Mouse (Mus musculus) ES-Bruce4 (cell line): ENCODE measurements around the gene AB124611. TPM values are rescaled to one million over a fixed set of nuclear protein-coding genes. Genes with fewer than 3 reads are reported as not detected.
"Not testable (repeated sequence)": the region's sequence is repeated elsewhere in the genome, so short reads cannot be mapped to it uniquely, and the experiment has no call there.

Source experiments
- H3K27ac ChIP-seq: 2 replicates; pipeline ENCODE4 v1.5.1; 2012; ENCODE audit warnings: low read length, inconsistent platforms; ENCODE audit not compliant: insufficient read depth
- H3K27me3 ChIP-seq: 2 replicates; pipeline ENCODE4 v1.6.1; 2012; ENCODE audit warnings: mild to moderate bottlenecking, low read length, inconsistent platforms; ENCODE audit not compliant: control insufficient read depth, poor library complexity, insufficient read depth, severe bottlenecking
- H3K36me3 ChIP-seq: 2 replicates; pipeline ENCODE4 v1.6.1; 2012; ENCODE audit warnings: inconsistent platforms, mild to moderate bottlenecking, low read length, moderate library complexity; ENCODE audit not compliant: control insufficient read depth, poor library complexity, insufficient read depth, severe bottlenecking
- H3K4me1 ChIP-seq: one replicate; pipeline ENCODE4 v1.8.1; 2011; ENCODE audit warnings: low read length; ENCODE audit not compliant: control insufficient read depth, insufficient read depth
- H3K4me3 ChIP-seq: 2 replicates; pipeline ENCODE4 v1.5.1; 2011; ENCODE audit warnings: low read depth, mild to moderate bottlenecking, low read length
- H3K9ac ChIP-seq: 2 replicates; pipeline ENCODE4 v1.6.1; 2012; ENCODE audit warnings: low read depth, mild to moderate bottlenecking, inconsistent platforms; ENCODE audit not compliant: poor library complexity, severe bottlenecking
- H3K9me3 ChIP-seq: replicated peaks from 2 replicates; pipeline ENCODE4 v1.6.1; 2012; ENCODE audit warnings: mild to moderate bottlenecking, low read length, inconsistent platforms; ENCODE audit not compliant: control insufficient read depth, poor library complexity, insufficient read depth, severe bottlenecking
- CTCF ChIP-seq: IDR thresholded peaks from one replicate; pipeline ENCODE4 v1.8.1; 2011; ENCODE audit warnings: low read depth, low read length
- EP300 ChIP-seq: IDR thresholded peaks from 2 replicates; pipeline ENCODE4 v1.6.1; 2011; ENCODE audit warnings: low read depth, low read length; ENCODE audit not compliant: insufficient read depth
- POLR2A ChIP-seq: IDR thresholded peaks from one replicate; pipeline ENCODE4 v1.8.1; 2011; ENCODE audit warnings: low read length; ENCODE audit not compliant: insufficient read depth
- polyA plus RNA-seq: library from polyadenylated mRNA; stranded (reverse); fragments of >200 nt; gene quantifications from 2 replicates; pipeline ENCODE4 v1.2.4, GENCODE M21; 2011; ENCODE audit warnings: low read depth; ENCODE audit not compliant: missing spikeins, insufficient read depth, insufficient read length

The AB124611 gene
- polyA plus RNA-seq = not detected in 2 replicates

- no peak within 1 kb of the TSS for H3K27ac ChIP-seq
- H3K4me1 ChIP-seq = no peaks in the 10 kb centered on the region
- TF ChIP-seq CTCF (no peak), POLR2A (no peak), EP300 (no peak)
- no peaks in the 10 kb centered on the region for H3K9me3 ChIP-seq
- no peak within 1 kb of the TSS for H3K4me3 ChIP-seq
- H3K36me3 ChIP-seq = no peaks in the 10 kb centered on the region
- no peaks in the 10 kb centered on the region for H3K27me3 ChIP-seq
- no peak within 1 kb of the TSS for H3K9ac ChIP-seq
These were observed at the start of gene AB124611 for GRCm38 (mm10) chr9:21525937-21526633. AB124611 (plus strand) TSS chr9:21526176.

- Histone ChIP-seq H3K36me3 (peaks cover 13% of the 10 kb centered on the region), H3K9ac (no peak overlapping the region)
- TF ChIP-seq CTCF = no peak
- no peak for TF ChIP-seq EP300
These were observed 48.3 kb upstream of the AB124611 start for GRCm38 (mm10) chr9:21477707-21478106.

GRCm38 (mm10) chr9:21484065-21484464, 41.9 kb upstream of the AB124611 start:
- Histone ChIP-seq H3K9ac (no peak overlapping the region), H3K9me3 (no peaks in the 10 kb centered on the region), H3K27me3 (no peaks in the 10 kb centered on the region), H3K36me3 (peaks cover 9% of the 10 kb centered on the region), H3K4me1 (no peaks in the 10 kb centered on the region), H3K27ac (no peak overlapping the region), H3K4me3 (no peak overlapping the region)
- no peak for TF ChIP-seq POLR2A
- TF ChIP-seq EP300 = no peak
- TF ChIP-seq CTCF = no peak

More at GRCm38 (mm10) chr9:21477707-21478106, 48.3 kb upstream of the AB124611 start:
- no peak overlapping the region for H3K27ac ChIP-seq
- no peak overlapping the region for H3K4me3 ChIP-seq
- H3K4me1 ChIP-seq = no peaks in the 10 kb centered on the region
- no peaks in the 10 kb centered on the region for H3K27me3 ChIP-seq
- H3K9me3 ChIP-seq = no peaks in the 10 kb centered on the region

GRCm38 (mm10) chr9:21488246-21488645, 37.7 kb upstream of the AB124611 start:
- not testable (repeated sequence) for H3K9ac ChIP-seq, H3K4me3 ChIP-seq, H3K9me3 ChIP-seq, H3K36me3 ChIP-seq, H3K4me1 ChIP-seq, H3K27me3 ChIP-seq, H3K27ac ChIP-seq

GRCm38 (mm10) chr9:21490696-21491095, 35.3 kb upstream of the AB124611 start:
- no peaks in the 10 kb centered on the region for H3K27me3 ChIP-seq
- no peak overlapping the region for H3K27ac ChIP-seq
- no peak overlapping the region for H3K9ac ChIP-seq
- no peaks in the 10 kb centered on the region for H3K9me3 ChIP-seq
- TF ChIP-seq POLR2A = no peak
- no peak for TF ChIP-seq EP300
- no peak for TF ChIP-seq CTCF
- 0 out of 2 replicates have a peak, but pooled peaks cover under 1% of the 10 kb centered on the region for H3K36me3 ChIP-seq
- no peaks in the 10 kb centered on the region for H3K4me1 ChIP-seq
- no peak overlapping the region for H3K4me3 ChIP-seq

GRCm38 (mm10) chr9:21493907-21494306, 32.1 kb upstream of the AB124611 start:
- Histone ChIP-seq H3K9me3 (no peaks in the 10 kb centered on the region), H3K27ac (no peak overlapping the region), H3K9ac (no peak overlapping the region), H3K27me3 (no peaks in the 10 kb centered on the region), H3K36me3 (no peaks in the 10 kb centered on the region), H3K4me3 (no peak overlapping the region), H3K4me1 (no peaks in the 10 kb centered on the region)
- TF ChIP-seq CTCF (no peak), POLR2A (no peak), EP300 (no peak)
